Comparison of ENCODE assay signal across 8 mouse cellular contexts in genomic region chr17:67274531-67275094, GRCm38 (mm10).
DNase-seq lines count a peak whose midpoint lies in the region; ATAC-seq lines count a peak whose summit lies in the region.

No protein-coding gene starts in this region.

- DNase-seq in midbrain, embryonic 14.5 days = peak; percentile 59
- DNase-seq in midbrain, embryonic 11.5 days (ENCODE audit: low spot score, missing footprints) = no peak
- DNase-seq in hindbrain, embryonic 14.5 days (ENCODE audit: low spot score) = peak; percentile 56
- DNase-seq in limb, embryonic 10.5 days (ENCODE audit: low spot score) = no peak
- DNase-seq in testis, postnatal 14 days (ENCODE audit: low spot score) = no peak
- no peak for DNase-seq in urinary bladder, postnatal 10 days (ENCODE audit: low spot score)
- no peak for DNase-seq in c-Kit-positive CD71-positive TER-119-positive erythroid progenitor cells, embryonic 14.5 days (ENCODE audit: low spot score)

- no peaks in the 10 kb centered on the region for H3K9me3 ChIP-seq in midbrain, embryonic 14.5 days (ENCODE audit: control insufficient read depth, low read length)
- no peaks in the 10 kb centered on the region for H3K9me3 ChIP-seq in midbrain, embryonic 11.5 days (ENCODE audit: control insufficient read depth, low read length)
- H3K9me3 ChIP-seq in hindbrain, embryonic 14.5 days (ENCODE audit: control insufficient read depth, low read length) = no peaks in the 10 kb centered on the region
- no peaks in the 10 kb centered on the region for H3K9me3 ChIP-seq in limb, embryonic 10.5 days (replicated peaks)

- H3K4me3 ChIP-seq in midbrain, embryonic 14.5 days (replicated peaks; ENCODE audit: low read depth, low read length) = no peak overlapping the region
- H3K4me3 ChIP-seq in midbrain, embryonic 11.5 days (ENCODE audit: low read depth, low read length) = no peak overlapping the region
- no peak overlapping the region for H3K4me3 ChIP-seq in hindbrain, embryonic 14.5 days (replicated peaks; ENCODE audit: low read length)
- H3K4me3 ChIP-seq in limb, embryonic 10.5 days = no peak overlapping the region

- 54% methylated on average over 21 of the region's 21 CpGs for WGBS in midbrain, embryonic 14.5 days
- 83% methylated on average over 21 of the region's 21 CpGs for WGBS in midbrain, embryonic 11.5 days
- WGBS in hindbrain, embryonic 14.5 days = 33% methylated on average over 21 of the region's 21 CpGs
- 70% methylated on average over 21 of the region's 21 CpGs for WGBS in limb, embryonic 10.5 days

- H3K27ac ChIP-seq in midbrain, embryonic 14.5 days (replicated peaks; ENCODE audit: low read depth, low read length) = peak overlapping the region; percentile 72
- no peak overlapping the region for H3K27ac ChIP-seq in midbrain, embryonic 11.5 days (ENCODE audit: low read depth, low read length)
- H3K27ac ChIP-seq in hindbrain, embryonic 14.5 days = peak overlapping the region; percentile 67
- 0 out of 2 replicates have a peak overlapping the region, but pooled peaks have one; percentile 23 for H3K27ac ChIP-seq in limb, embryonic 10.5 days

- no peaks in the 10 kb centered on the region for H3K27me3 ChIP-seq in midbrain, embryonic 14.5 days (ENCODE audit: control insufficient read depth, insufficient read depth, low read length)
- H3K27me3 ChIP-seq in midbrain, embryonic 11.5 days (ENCODE audit: control insufficient read depth, insufficient read depth, low read length) = no peaks in the 10 kb centered on the region
- no peaks in the 10 kb centered on the region for H3K27me3 ChIP-seq in hindbrain, embryonic 14.5 days (ENCODE audit: control insufficient read depth, insufficient read depth, low read length)
- no peaks in the 10 kb centered on the region for H3K27me3 ChIP-seq in limb, embryonic 10.5 days (ENCODE audit: low read depth, poor library complexity, severe bottlenecking)

- H3K9ac ChIP-seq in midbrain, embryonic 14.5 days (replicated peaks; ENCODE audit: low read length) = no peak overlapping the region
- H3K9ac ChIP-seq in midbrain, embryonic 11.5 days (ENCODE audit: low read length) = no peak overlapping the region
- H3K9ac ChIP-seq in hindbrain, embryonic 14.5 days = 0 out of 2 replicates have a peak overlapping the region, but pooled peaks have one; percentile 20

- 0 out of 2 replicates have a peak, but pooled peaks cover 2% of the 10 kb centered on the region for H3K4me1 ChIP-seq in midbrain, embryonic 14.5 days (ENCODE audit: control insufficient read depth, insufficient read depth, low read length)
- H3K4me1 ChIP-seq in midbrain, embryonic 11.5 days (ENCODE audit: control insufficient read depth, insufficient read depth, low read length) = no peaks in the 10 kb centered on the region
- H3K4me1 ChIP-seq in hindbrain, embryonic 14.5 days (replicated peaks; ENCODE audit: control insufficient read depth, insufficient read depth, low read length) = peaks cover 14% of the 10 kb centered on the region
- H3K4me1 ChIP-seq in limb, embryonic 10.5 days = peaks cover 5% of the 10 kb centered on the region

- H3K36me3 ChIP-seq in midbrain, embryonic 14.5 days (ENCODE audit: control insufficient read depth, insufficient read depth, low read length) = no peaks in the 10 kb centered on the region
- no peaks in the 10 kb centered on the region for H3K36me3 ChIP-seq in midbrain, embryonic 11.5 days (ENCODE audit: control insufficient read depth, insufficient read depth, low read length)
- no peaks in the 10 kb centered on the region for H3K36me3 ChIP-seq in hindbrain, embryonic 14.5 days (replicated peaks; ENCODE audit: control insufficient read depth, insufficient read depth)
- H3K36me3 ChIP-seq in limb, embryonic 10.5 days = no peaks in the 10 kb centered on the region

- ATAC-seq in midbrain, embryonic 14.5 days (ENCODE audit: low FRiP score, low TSS enrichment) = peak; percentile 40; the same call in 1 of the 2 replicates
- no peak for ATAC-seq in midbrain, embryonic 11.5 days (ENCODE audit: low FRiP score)
- peak; percentile 84 for ATAC-seq in common myeloid progenitor, adult 5-6 weeks (replicated peaks; ENCODE audit: low read depth, poor library complexity, severe bottlenecking)
- peak; percentile 79 for ATAC-seq in hindbrain, embryonic 14.5 days (ENCODE audit: low FRiP score)

- no peak overlapping the region for H3K4me2 ChIP-seq in midbrain, embryonic 14.5 days (ENCODE audit: low read length)
- no peak overlapping the region for H3K4me2 ChIP-seq in midbrain, embryonic 11.5 days
- no peak overlapping the region for H3K4me2 ChIP-seq in hindbrain, embryonic 14.5 days (replicated peaks)

Comparison
In these comparisons a context has a peak if more than half of its experiments do, and no peak if none do; other contexts are left out.
1. DNase-seq: peak in midbrain, embryonic 14.5 days (single experiment) and hindbrain, embryonic 14.5 days (single experiment); none in midbrain, embryonic 11.5 days (single experiment), limb, embryonic 10.5 days (single experiment), testis, postnatal 14 days (single experiment), urinary bladder, postnatal 10 days (single experiment) and c-Kit-positive CD71-positive TER-119-positive erythroid progenitor cells, embryonic 14.5 days (single experiment).